Mouse (Mus musculus): Measurements from ENCODE around the gene Tmtc2. TPM values are rescaled to one million over a fixed set of nuclear protein-coding genes. Genes with fewer than 3 reads are reported as not detected.

Tmtc2 gene
- polyA plus RNA-seq, 1 experiment, result 0.55 TPM

DNA sequence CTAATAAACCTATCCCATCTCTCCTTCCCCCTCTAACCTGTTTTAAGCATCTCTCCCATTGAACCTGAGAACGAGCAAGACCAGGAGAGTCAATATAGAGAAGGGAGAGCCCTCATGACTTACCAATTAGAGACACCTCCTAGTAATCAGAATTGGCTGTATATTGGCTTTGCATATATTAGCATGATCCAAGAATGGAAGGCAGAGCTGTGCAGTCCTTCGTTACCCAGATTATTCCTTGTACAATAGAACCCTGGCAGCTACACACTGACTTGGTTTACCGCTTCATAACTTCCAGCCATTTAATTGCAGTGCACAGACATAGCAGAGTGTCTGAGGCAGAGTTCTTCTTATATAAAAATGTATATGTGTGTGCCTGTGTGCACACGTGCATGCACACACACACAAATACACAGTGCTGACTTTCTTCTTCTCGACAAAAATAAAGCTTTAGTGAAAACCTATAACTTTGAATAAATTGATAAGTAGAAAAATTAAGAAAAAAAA, 42.2 kb downstream of the Tmtc2 start:
- Histone ChIP-seq H3K36me3 (ENCODE audit: control insufficient read depth, insufficient read depth, low read length) (no peaks in the 10 kb centered on the region), H3K27ac (ENCODE audit: insufficient read depth, low read length) (no peak overlapping the region), H3K27me3 (ENCODE audit: control insufficient read depth, insufficient read depth, low read length) (no peaks in the 10 kb centered on the region), H3K4me3 (ENCODE audit: extremely low read depth, insufficient read depth, insufficient read length) (no peak overlapping the region), H3K4me1 (ENCODE audit: control insufficient read depth, insufficient read depth, insufficient read length) (no peaks in the 10 kb centered on the region)
- DNase-seq (ENCODE audit: low read depth in 1 of 2, low spot score in 2 of 2), result no peak
- no peak for TF ChIP-seq POLR2A (IDR thresholded peaks at IDR 0.05; ENCODE audit: low read depth, low read length)
- TF ChIP-seq CTCF (IDR thresholded peaks at IDR 0.05; ENCODE audit: extremely low read depth, insufficient read depth, insufficient read length, insufficient replicate concordance), result no peak
- 93% methylated on average over 5 of the region's 5 CpGs for WGBS

DNA sequence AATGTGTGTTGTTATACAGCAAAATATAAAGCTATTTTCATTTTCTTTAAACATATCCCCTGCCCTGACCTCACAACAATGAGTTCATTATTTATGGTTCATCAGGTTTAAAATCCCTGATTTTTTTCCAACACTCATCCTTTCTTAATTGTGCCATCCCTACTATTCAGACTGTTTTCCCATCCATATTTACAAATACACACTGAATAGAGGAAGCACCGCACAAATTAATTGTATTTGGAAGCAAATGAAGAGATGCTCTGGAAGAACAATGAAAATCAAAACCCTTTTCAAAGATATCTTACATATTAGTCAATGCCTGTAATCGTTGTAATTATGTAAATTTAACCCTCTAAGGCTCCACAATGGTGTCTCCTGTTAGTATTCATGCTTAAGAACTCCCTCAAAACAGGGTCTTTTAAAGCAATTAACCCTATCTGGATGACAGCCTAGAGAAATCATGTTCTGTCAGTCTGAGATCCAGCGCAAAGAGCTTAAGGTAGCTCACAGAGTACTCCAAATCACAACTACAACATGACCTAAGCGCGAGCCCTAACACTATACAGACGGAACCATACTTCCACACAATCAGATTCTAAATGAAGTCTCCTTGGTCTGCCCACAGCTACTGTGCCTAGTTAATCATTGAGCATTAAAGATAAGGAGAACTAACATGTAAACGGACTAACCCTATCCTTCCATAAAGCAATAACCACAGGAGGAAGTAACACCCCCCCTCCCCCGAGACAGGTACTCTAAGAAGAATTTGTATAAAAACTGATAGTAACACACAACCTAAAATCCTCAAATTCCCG, 43.0 kb downstream of the Tmtc2 start:
- 69% methylated on average over 9 of the region's 9 CpGs for WGBS
- Histone ChIP-seq H3K36me3 (ENCODE audit: control insufficient read depth, insufficient read depth, low read length) (no peaks in the 10 kb centered on the region), H3K27ac (ENCODE audit: insufficient read depth, low read length) (no peak overlapping the region)

DNA sequence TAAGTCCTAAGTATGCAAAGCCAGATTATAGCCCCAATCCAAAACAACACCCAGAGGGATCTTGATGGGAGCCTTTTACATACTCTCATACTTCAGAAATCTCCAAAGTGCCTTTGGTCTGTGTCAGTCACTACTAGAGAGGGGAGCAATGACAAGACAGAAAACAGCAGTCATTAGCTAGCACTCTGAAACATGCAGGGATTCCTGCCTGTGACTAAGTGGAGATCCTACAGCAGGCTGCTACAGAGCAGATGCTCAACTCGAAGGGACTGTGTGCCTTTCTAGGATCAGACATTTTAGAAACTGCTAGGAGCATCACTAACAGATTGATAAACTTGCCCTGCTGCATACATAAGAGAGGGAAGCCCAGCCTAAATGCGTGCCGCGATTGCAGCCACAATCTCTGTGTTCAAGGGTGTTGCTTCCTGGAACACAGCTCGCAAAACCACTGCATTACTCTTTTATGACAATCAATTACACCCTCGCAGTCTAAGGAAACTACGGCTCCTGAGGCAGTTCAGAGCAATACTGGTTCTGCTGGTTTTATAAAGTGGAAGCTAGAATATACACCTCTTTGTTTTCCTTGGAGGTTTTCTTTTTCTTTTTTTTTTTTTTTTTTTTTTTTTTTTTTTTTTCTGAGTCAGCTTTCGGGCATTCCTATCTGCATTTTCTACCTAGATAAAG, 50.7 kb downstream of the Tmtc2 start:
- Histone ChIP-seq H3K4me3 (ENCODE audit: extremely low read depth, insufficient read depth, insufficient read length) (no peak overlapping the region), H3K36me3 (ENCODE audit: control insufficient read depth, insufficient read depth, low read length) (no peaks in the 10 kb centered on the region)

More for the DNA sequence above, 43.0 kb downstream of the Tmtc2 start:
- H3K4me1 ChIP-seq (ENCODE audit: control insufficient read depth, insufficient read depth, insufficient read length), result no peaks in the 10 kb centered on the region
- DNase-seq (ENCODE audit: low read depth in 1 of 2, low spot score in 2 of 2), result no peak
- H3K4me3 ChIP-seq (ENCODE audit: extremely low read depth, insufficient read depth, insufficient read length), result no peak overlapping the region
- H3K27me3 ChIP-seq (ENCODE audit: control insufficient read depth, insufficient read depth, low read length), result no peaks in the 10 kb centered on the region
- no peak for TF ChIP-seq POLR2A (IDR thresholded peaks at IDR 0.05; ENCODE audit: low read depth, low read length)
- TF ChIP-seq CTCF (IDR thresholded peaks at IDR 0.05; ENCODE audit: extremely low read depth, insufficient read depth, insufficient read length, insufficient replicate concordance), result no peak

DNA sequence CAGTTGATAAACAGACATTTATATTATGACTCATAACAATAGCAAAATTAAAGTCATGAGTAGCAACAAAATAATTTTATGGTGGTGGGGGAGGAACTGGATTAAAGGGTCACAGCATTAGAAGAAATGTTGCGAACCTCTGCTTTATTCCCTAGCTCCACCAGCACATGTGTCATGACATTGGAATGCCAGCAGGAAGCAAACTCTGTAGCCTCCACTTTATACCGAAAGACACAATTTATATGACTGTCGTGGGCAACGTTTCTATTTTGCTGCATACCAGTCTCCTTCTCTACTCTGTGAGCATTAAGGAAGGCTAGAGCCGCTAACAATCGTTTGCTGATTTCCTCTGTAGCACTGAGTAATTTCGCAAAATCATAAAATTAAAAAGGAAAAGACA, 51.8 kb downstream of the Tmtc2 start:
- no peak for DNase-seq (ENCODE audit: low read depth in 1 of 2, low spot score in 2 of 2)
- H3K27ac ChIP-seq (ENCODE audit: insufficient read depth, low read length), result no peak overlapping the region
- no peaks in the 10 kb centered on the region for H3K4me1 ChIP-seq (ENCODE audit: control insufficient read depth, insufficient read depth, insufficient read length)
- WGBS, result 77% methylated on average over 7 of the region's 7 CpGs
- TF ChIP-seq POLR2A (IDR thresholded peaks at IDR 0.05; ENCODE audit: low read depth, low read length) (no peak), CTCF (IDR thresholded peaks at IDR 0.05; ENCODE audit: extremely low read depth, insufficient read depth, insufficient read length, insufficient replicate concordance) (no peak)
- no peak overlapping the region for H3K4me3 ChIP-seq (ENCODE audit: extremely low read depth, insufficient read depth, insufficient read length)
- no peaks in the 10 kb centered on the region for H3K36me3 ChIP-seq (ENCODE audit: control insufficient read depth, insufficient read depth, low read length)
- no peaks in the 10 kb centered on the region for H3K27me3 ChIP-seq (ENCODE audit: control insufficient read depth, insufficient read depth, low read length)

More for the DNA sequence above, 50.7 kb downstream of the Tmtc2 start:
- Histone ChIP-seq H3K27me3 (ENCODE audit: control insufficient read depth, insufficient read depth, low read length) (no peaks in the 10 kb centered on the region), H3K4me1 (ENCODE audit: control insufficient read depth, insufficient read depth, insufficient read length) (no peaks in the 10 kb centered on the region), H3K27ac (ENCODE audit: insufficient read depth, low read length) (no peak overlapping the region)
- 16% methylated on average over 8 of the region's 8 CpGs for WGBS
- no peak for DNase-seq (ENCODE audit: low read depth in 1 of 2, low spot score in 2 of 2)
- no peak for TF ChIP-seq POLR2A (IDR thresholded peaks at IDR 0.05; ENCODE audit: low read depth, low read length)
- no peak for TF ChIP-seq CTCF (IDR thresholded peaks at IDR 0.05; ENCODE audit: extremely low read depth, insufficient read depth, insufficient read length, insufficient replicate concordance)

DNA sequence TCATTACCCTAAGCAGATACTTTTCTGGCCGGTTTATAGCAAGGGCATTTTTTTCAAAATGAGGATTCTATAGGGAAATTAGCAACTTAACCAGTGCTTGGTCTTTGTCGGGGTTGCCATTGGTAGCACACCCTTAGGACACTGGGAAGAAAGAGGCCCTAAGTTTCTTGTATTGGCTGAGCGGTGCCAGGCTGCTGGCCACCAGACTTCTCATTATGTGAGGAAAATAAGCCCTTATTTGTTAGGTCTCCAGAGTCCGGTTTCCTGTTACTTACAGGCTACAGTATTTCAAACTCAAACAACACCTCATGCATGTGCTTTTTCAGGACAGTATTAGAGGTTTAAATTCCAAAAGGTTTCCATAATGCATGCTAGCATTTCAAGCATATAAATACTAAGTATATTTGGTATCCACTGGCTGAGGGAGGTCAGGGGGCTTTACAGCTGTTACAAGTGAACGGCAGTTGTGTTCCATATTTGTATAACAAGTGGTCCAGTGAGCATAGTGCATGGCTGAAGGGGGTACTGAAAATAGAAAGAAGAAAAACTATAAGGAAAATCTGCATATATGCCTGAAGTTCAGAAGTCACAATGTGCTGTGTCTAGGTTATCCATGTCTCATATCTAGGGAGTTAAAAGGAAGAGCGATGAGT, 55.0 kb downstream of the Tmtc2 start:
- no peak overlapping the region for H3K27ac ChIP-seq (ENCODE audit: insufficient read depth, low read length)
- no peaks in the 10 kb centered on the region for H3K36me3 ChIP-seq (ENCODE audit: control insufficient read depth, insufficient read depth, low read length)
- H3K27me3 ChIP-seq (ENCODE audit: control insufficient read depth, insufficient read depth, low read length), result no peaks in the 10 kb centered on the region
- no peak overlapping the region for H3K4me3 ChIP-seq (ENCODE audit: extremely low read depth, insufficient read depth, insufficient read length)
- DNase-seq (ENCODE audit: low read depth in 1 of 2, low spot score in 2 of 2), result no peak
- WGBS, result 90% methylated on average over 6 of the region's 6 CpGs
- H3K4me1 ChIP-seq (ENCODE audit: control insufficient read depth, insufficient read depth, insufficient read length), result no peaks in the 10 kb centered on the region
- TF ChIP-seq POLR2A (IDR thresholded peaks at IDR 0.05; ENCODE audit: low read depth, low read length) (no peak), CTCF (IDR thresholded peaks at IDR 0.05; ENCODE audit: extremely low read depth, insufficient read depth, insufficient read length, insufficient replicate concordance) (no peak)

DNA sequence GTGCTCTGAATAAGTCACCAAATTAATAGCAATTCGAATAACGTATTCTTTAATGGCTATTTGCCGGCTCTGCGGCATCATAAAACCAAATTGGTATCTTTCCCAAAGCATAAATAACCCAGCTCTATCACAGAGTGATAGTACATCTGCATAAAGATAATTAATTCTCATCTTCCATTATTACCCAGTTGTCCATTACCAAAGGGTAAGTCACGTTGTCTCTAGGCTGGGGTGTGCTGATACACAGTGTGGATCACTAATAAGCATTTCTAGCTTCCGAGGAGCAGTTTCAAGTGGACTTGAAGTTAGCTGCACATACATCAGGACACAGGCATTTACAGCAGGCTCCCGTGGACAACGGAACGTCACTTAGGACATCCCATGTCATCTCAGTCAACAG, 56.1 kb downstream of the Tmtc2 start:
- Histone ChIP-seq H3K27me3 (ENCODE audit: control insufficient read depth, insufficient read depth, low read length) (no peaks in the 10 kb centered on the region), H3K36me3 (ENCODE audit: control insufficient read depth, insufficient read depth, low read length) (no peaks in the 10 kb centered on the region), H3K4me1 (ENCODE audit: control insufficient read depth, insufficient read depth, insufficient read length) (no peaks in the 10 kb centered on the region), H3K4me3 (ENCODE audit: extremely low read depth, insufficient read depth, insufficient read length) (no peak overlapping the region), H3K27ac (ENCODE audit: insufficient read depth, low read length) (no peak overlapping the region)
- no peak for DNase-seq (ENCODE audit: low read depth in 1 of 2, low spot score in 2 of 2)
- WGBS, result 93% methylated on average over 9 of the region's 9 CpGs
- TF ChIP-seq CTCF (IDR thresholded peaks at IDR 0.05; ENCODE audit: extremely low read depth, insufficient read depth, insufficient read length, insufficient replicate concordance), result no peak
- TF ChIP-seq POLR2A (IDR thresholded peaks at IDR 0.05; ENCODE audit: low read depth, low read length), result no peak

All from spleen, adult 2 months (tissue).